Comparison of ENCODE assay signal across 8 mouse cellular contexts in genomic region chr9:66833851-66834250, GRCm38 (mm10). TPM values are rescaled to one million over a fixed set of nuclear protein-coding genes. Genes with fewer than 3 reads are reported as not detected.
DNase-seq lines count a peak whose midpoint lies in the region; ATAC-seq lines count a peak whose summit lies in the region.

No protein-coding gene starts in this region.

- H3K4me3 ChIP-seq in embryonic facial prominence, embryonic 12.5 days, result peak overlapping the region; percentile 51
- peak overlapping the region; percentile 63 for H3K4me3 ChIP-seq in intestine, embryonic 15.5 days (replicated peaks)
- H3K4me3 ChIP-seq in liver, embryonic 16.5 days (ENCODE audit: low read depth, low read length), result peak overlapping the region; percentile 66
- peak overlapping the region; percentile 69 for H3K4me3 ChIP-seq in stomach, embryonic 15.5 days (replicated peaks)

- H3K4me2 ChIP-seq in embryonic facial prominence, embryonic 12.5 days (replicated peaks), result peak overlapping the region; percentile 96
- peak overlapping the region; percentile 99 for H3K4me2 ChIP-seq in intestine, embryonic 15.5 days (replicated peaks)
- peak overlapping the region; percentile 100 for H3K4me2 ChIP-seq in liver, embryonic 16.5 days (ENCODE audit: low read depth, low read length)
- H3K4me2 ChIP-seq in stomach, embryonic 15.5 days, result peak overlapping the region; percentile 100

- H3K9ac ChIP-seq in embryonic facial prominence, embryonic 12.5 days, result peak overlapping the region; percentile 39; the same call in 1 of the 2 replicates
- peak overlapping the region; percentile 53; the same call in 1 of the 2 replicates for H3K9ac ChIP-seq in intestine, embryonic 15.5 days
- peak overlapping the region; percentile 59 for H3K9ac ChIP-seq in liver, embryonic 16.5 days (ENCODE audit: low read depth, low read length)
- no peak overlapping the region for H3K9ac ChIP-seq in stomach, embryonic 15.5 days

- no peak overlapping the region for H3K27ac ChIP-seq in embryonic facial prominence, embryonic 12.5 days
- H3K27ac ChIP-seq in intestine, embryonic 15.5 days, result no peak overlapping the region
- no peak overlapping the region for H3K27ac ChIP-seq in liver, embryonic 16.5 days (ENCODE audit: low read length)
- H3K27ac ChIP-seq in stomach, embryonic 15.5 days, result no peak overlapping the region

- H3K4me1 ChIP-seq in embryonic facial prominence, embryonic 12.5 days, result peaks cover 7% of the 10 kb centered on the region; the same call in 1 of the 2 replicates
- H3K4me1 ChIP-seq in intestine, embryonic 15.5 days (replicated peaks), result peaks cover 13% of the 10 kb centered on the region; the same call in 1 of the 2 replicates
- H3K4me1 ChIP-seq in liver, embryonic 16.5 days (ENCODE audit: control insufficient read depth, low read depth, low read length), result peaks cover 18% of the 10 kb centered on the region
- H3K4me1 ChIP-seq in stomach, embryonic 15.5 days, result peaks cover 12% of the 10 kb centered on the region

- no peak for ATAC-seq in embryonic facial prominence, embryonic 12.5 days (ENCODE audit: insufficient number of reproducible peaks, insufficient read depth, low FRiP score, low TSS enrichment)
- no peak for ATAC-seq in intestine, embryonic 15.5 days
- no peak for ATAC-seq in liver, embryonic 16.5 days (ENCODE audit: low read depth)
- ATAC-seq in stomach, embryonic 15.5 days (ENCODE audit: insufficient read depth, low FRiP score, low read depth), result no peak

- no peaks in the 10 kb centered on the region for H3K36me3 ChIP-seq in embryonic facial prominence, embryonic 12.5 days
- H3K36me3 ChIP-seq in intestine, embryonic 15.5 days, result no peaks in the 10 kb centered on the region
- no peaks in the 10 kb centered on the region for H3K36me3 ChIP-seq in liver, embryonic 16.5 days (ENCODE audit: control insufficient read depth, insufficient read depth)
- no peaks in the 10 kb centered on the region for H3K36me3 ChIP-seq in stomach, embryonic 15.5 days

- peaks cover 4% of the 10 kb centered on the region; the same call in 1 of the 2 replicates for H3K27me3 ChIP-seq in embryonic facial prominence, embryonic 12.5 days
- no peaks in the 10 kb centered on the region for H3K27me3 ChIP-seq in intestine, embryonic 15.5 days (replicated peaks)
- no peaks in the 10 kb centered on the region for H3K27me3 ChIP-seq in liver, embryonic 16.5 days (ENCODE audit: control insufficient read depth, insufficient read depth, low read depth, low read length)
- H3K27me3 ChIP-seq in stomach, embryonic 15.5 days (replicated peaks), result no peaks in the 10 kb centered on the region

- no peaks in the 10 kb centered on the region for H3K9me3 ChIP-seq in embryonic facial prominence, embryonic 12.5 days
- H3K9me3 ChIP-seq in intestine, embryonic 15.5 days, result no peaks in the 10 kb centered on the region
- no peaks in the 10 kb centered on the region for H3K9me3 ChIP-seq in liver, embryonic 16.5 days (replicated peaks; ENCODE audit: control insufficient read depth, low read length)
- H3K9me3 ChIP-seq in stomach, embryonic 15.5 days, result no peaks in the 10 kb centered on the region

- WGBS in embryonic facial prominence, embryonic 12.5 days, result 19% methylated on average over 7 of the region's 7 CpGs
- WGBS in intestine, embryonic 15.5 days, result 20% methylated on average over 7 of the region's 7 CpGs
- 41% methylated on average over 7 of the region's 7 CpGs for WGBS in liver, embryonic 16.5 days (ENCODE audit: insufficient replicate concordance)
- 26% methylated on average over 7 of the region's 7 CpGs for WGBS in stomach, embryonic 15.5 days

- peak; percentile 7 for DNase-seq in retina, postnatal 1 day
- DNase-seq in retina, embryonic 14.5 days (ENCODE audit: low spot score), result no peak
- no peak for DNase-seq in ovary, postnatal 10 days (ENCODE audit: low spot score)
- DNase-seq in urinary bladder, postnatal 25 days (ENCODE audit: low spot score), result no peak

RNA-seq across cellular contexts. Expression of gene Aph1c, which starts 0.7 kb away (rescaled TPM):
- 2.9 and 3.1 TPM in 2 replicates for polyA plus RNA-seq in embryonic facial prominence, embryonic 12.5 days (2016; fragmentation: Nextera tagmentation; extraction: Ambion mirVana)
- polyA plus RNA-seq in intestine, embryonic 15.5 days (2015; fragmentation: Nextera tagmentation; extraction: Ambion mirVana), result 3.4 and 4.5 TPM in 2 replicates
- polyA plus RNA-seq in liver, embryonic 16.5 days (2015; fragmentation: Nextera tagmentation; extraction: Ambion mirVana), result 3.8 and 4.0 TPM in 2 replicates
- 5.1 and 5.7 TPM in 2 replicates for polyA plus RNA-seq in stomach, embryonic 15.5 days (2015; fragmentation: Nextera tagmentation; extraction: Ambion mirVana)

RNA-seq across cellular contexts. Expression of gene Gm10647, which starts 37.0 kb away (rescaled TPM):
- polyA plus RNA-seq in embryonic facial prominence, embryonic 12.5 days (2016; fragmentation: Nextera tagmentation; extraction: Ambion mirVana), result 0.97 and 0.99 TPM in 2 replicates
- 0.52 and 0.69 TPM in 2 replicates for polyA plus RNA-seq in intestine, embryonic 15.5 days (2015; fragmentation: Nextera tagmentation; extraction: Ambion mirVana)
- polyA plus RNA-seq in liver, embryonic 16.5 days (2015; fragmentation: Nextera tagmentation; extraction: Ambion mirVana), result 0.32 and 0.42 TPM in 2 replicates
- polyA plus RNA-seq in stomach, embryonic 15.5 days (2015; fragmentation: Nextera tagmentation; extraction: Ambion mirVana), result 0.80 and 1.0 TPM in 2 replicates

RNA-seq across cellular contexts. Expression of gene Aph1b, which starts 38.6 kb away (rescaled TPM):
- 11.4 and 12.2 TPM in 2 replicates for polyA plus RNA-seq in embryonic facial prominence, embryonic 12.5 days (2016; fragmentation: Nextera tagmentation; extraction: Ambion mirVana)
- 8.5 and 8.9 TPM in 2 replicates for polyA plus RNA-seq in intestine, embryonic 15.5 days (2015; fragmentation: Nextera tagmentation; extraction: Ambion mirVana)
- 1.9 and 2.0 TPM in 2 replicates for polyA plus RNA-seq in liver, embryonic 16.5 days (2015; fragmentation: Nextera tagmentation; extraction: Ambion mirVana)
- polyA plus RNA-seq in stomach, embryonic 15.5 days (2015; fragmentation: Nextera tagmentation; extraction: Ambion mirVana), result 8.4 and 9.1 TPM in 2 replicates
